26 mouse cellular contexts compared by ENCODE assay signal in the genomic region with DNA sequence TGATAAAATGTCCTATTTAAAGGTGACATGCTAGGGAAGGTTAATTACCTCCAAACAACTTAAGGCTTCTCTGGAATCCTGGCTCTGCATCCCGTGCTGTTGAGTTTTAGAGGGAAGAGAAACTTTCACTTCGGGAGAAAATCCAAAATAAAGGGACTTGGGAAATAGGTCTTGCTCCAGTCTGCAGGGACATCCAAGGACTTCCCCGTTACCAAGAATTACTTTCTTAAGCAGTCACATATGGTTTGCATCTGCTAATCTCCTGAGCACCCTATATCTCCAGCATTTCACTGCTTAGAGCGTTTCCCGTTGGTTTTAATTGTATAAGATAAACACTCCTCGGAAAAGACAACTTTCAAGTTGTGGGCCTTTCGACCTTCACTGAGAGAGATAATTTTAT.
"Had no signal": no experiment of that assay in that cellular context is flagged by ENCODE, and none has a peak within 500 bp of the region (broad histone marks: within the 10 kb centered on the region; RNA-seq: fewer than 3 reads in every experiment).

No protein-coding gene starts in this region.

- ATAC-seq: forebrain, embryonic 13.5 days; forebrain, embryonic 14.5 days; forebrain, embryonic 15.5 days; forebrain, embryonic 16.5 days; forebrain, postnatal 0 days had no signal

- H3K27ac ChIP-seq: embryonic facial prominence, embryonic 12.5 days; embryonic facial prominence, embryonic 13.5 days; embryonic facial prominence, embryonic 15.5 days; forebrain, embryonic 10.5 days; forebrain, embryonic 12.5 days; forebrain, embryonic 13.5 days; forebrain, embryonic 15.5 days; gastrocnemius, adult 2 months; heart, adult 2 months; heart, embryonic 10.5 days had no signal

- DNase-seq: cerebellum, adult 8-10 months; cerebellum, adult 9-10 months; cerebellum, adult 9-11 months; cerebellum, postnatal 10 days; cerebellum, postnatal 14 days; cerebellum, postnatal 25 days; cerebellum, postnatal 36 days; embryo, embryonic 11 days; forebrain, postnatal 0 days; gastrocnemius, adult 2 months; gastrocnemius, postnatal 10 days; gastrocnemius, postnatal 14 days; gastrocnemius, postnatal 25 days; gastrocnemius, postnatal 36 days; heart, adult 2 months had no signal

- H3K4me2 ChIP-seq: embryonic facial prominence, embryonic 12.5 days; embryonic facial prominence, embryonic 13.5 days; embryonic facial prominence, embryonic 15.5 days; forebrain, embryonic 12.5 days; forebrain, embryonic 13.5 days; forebrain, embryonic 15.5 days had no signal

- H3K9ac ChIP-seq: embryonic facial prominence, embryonic 12.5 days; embryonic facial prominence, embryonic 13.5 days; embryonic facial prominence, embryonic 15.5 days; forebrain, embryonic 12.5 days; forebrain, embryonic 13.5 days; forebrain, embryonic 15.5 days; forebrain, postnatal 0 days had no signal

- H3K27me3 ChIP-seq: embryonic facial prominence, embryonic 12.5 days; embryonic facial prominence, embryonic 13.5 days; embryonic facial prominence, embryonic 15.5 days; forebrain, embryonic 12.5 days; forebrain, embryonic 13.5 days; forebrain, embryonic 15.5 days had no signal

- H3K36me3 ChIP-seq: embryonic facial prominence, embryonic 12.5 days; embryonic facial prominence, embryonic 13.5 days; embryonic facial prominence, embryonic 15.5 days; forebrain, embryonic 10.5 days; forebrain, embryonic 12.5 days; forebrain, embryonic 15.5 days; heart, embryonic 10.5 days had no signal

- H3K9me3 ChIP-seq: embryonic facial prominence, embryonic 12.5 days; embryonic facial prominence, embryonic 13.5 days; embryonic facial prominence, embryonic 15.5 days; forebrain, embryonic 10.5 days; forebrain, embryonic 12.5 days; forebrain, embryonic 13.5 days; forebrain, embryonic 15.5 days; heart, embryonic 10.5 days had no signal

- H3K4me1 ChIP-seq: forebrain, embryonic 10.5 days; forebrain, embryonic 13.5 days; forebrain, embryonic 15.5 days; heart, embryonic 10.5 days had no signal

- H3K4me3 ChIP-seq: embryonic facial prominence, embryonic 12.5 days; embryonic facial prominence, embryonic 13.5 days; embryonic facial prominence, embryonic 15.5 days; erythroblast, embryonic 14.5 days; forebrain, embryonic 10.5 days; forebrain, embryonic 12.5 days; forebrain, embryonic 13.5 days; forebrain, embryonic 15.5 days; gastrocnemius, adult 2 months; heart, adult 2 months; heart, embryonic 10.5 days had no signal
